Mouse (Mus musculus) spleen, embryonic (tissue): ENCODE measurements around the gene 6030452D12Rik.

ENCODE experiments used
- CTCF ChIA-PET: fragments of 350-600 bp; sonication (Branson Sonifier 250); formaldehyde crosslinking; loops from one replicate; lab custom pipeline; 2022; lab: Charles Lee

The 6030452D12Rik gene

GRCm38 (mm10) chr8:106516581-106516980 is 16.3 kb downstream of the 6030452D12Rik start:
- CTCF ChIA-PET: no interaction called here

GRCm38 (mm10) chr8:106518763-106519162 is 18.4 kb downstream of the 6030452D12Rik start:
- CTCF ChIA-PET: no interaction called here

GRCm38 (mm10) chr8:106520578-106520977 is 20.3 kb downstream of the 6030452D12Rik start:
- CTCF ChIA-PET: no interaction called here

- CTCF ChIA-PET: no interaction called here
These were observed 21.5 kb downstream of the 6030452D12Rik start for GRCm38 (mm10) chr8:106521845-106522244.

GRCm38 (mm10) chr8:106526725-106527124 is 26.4 kb downstream of the 6030452D12Rik start:
- CTCF ChIA-PET: no interaction called here

- CTCF ChIA-PET: no interaction called here
These were observed 27.1 kb downstream of the 6030452D12Rik start for GRCm38 (mm10) chr8:106527241-106528036.

GRCm38 (mm10) chr8:106528596-106529249 is 28.4 kb downstream of the 6030452D12Rik start:
- CTCF ChIA-PET: interaction anchor here (0.7 kb wide), 1 partner anchor 244 kb away, joined by 9 read pairs; no protein-coding TSS in a partner anchor

- CTCF ChIA-PET: no interaction called here
These were observed 29.7 kb downstream of the 6030452D12Rik start for GRCm38 (mm10) chr8:106529885-106530482.

- CTCF ChIA-PET: no interaction called here
These were observed 30.2 kb downstream of the 6030452D12Rik start for GRCm38 (mm10) chr8:106530566-106530965.

- CTCF ChIA-PET: no interaction called here
These were observed 33.4 kb downstream of the 6030452D12Rik start for GRCm38 (mm10) chr8:106533709-106534108.

GRCm38 (mm10) chr8:106534449-106534848 is 34.1 kb downstream of the 6030452D12Rik start:
- CTCF ChIA-PET: interaction anchor here (0.5 kb wide), 1 partner anchor 11 kb away, joined by 3 read pairs; no protein-coding TSS in a partner anchor

- CTCF ChIA-PET: no interaction called here
These were observed 35.1 kb downstream of the 6030452D12Rik start for GRCm38 (mm10) chr8:106535448-106535847.

GRCm38 (mm10) chr8:106539193-106539592 is 38.9 kb downstream of the 6030452D12Rik start:
- CTCF ChIA-PET: interaction anchor here (0.7 kb wide), 1 partner anchor 108 kb away, joined by 3 read pairs; no protein-coding TSS in a partner anchor

GRCm38 (mm10) chr8:106541002-106541401 is 40.7 kb downstream of the 6030452D12Rik start:
- CTCF ChIA-PET: no interaction called here

GRCm38 (mm10) chr8:106543043-106543442 is 42.7 kb downstream of the 6030452D12Rik start:
- CTCF ChIA-PET: no interaction called here

GRCm38 (mm10) chr8:106545149-106545548 is 44.8 kb downstream of the 6030452D12Rik start:
- CTCF ChIA-PET: interaction anchor here (0.6 kb wide), 1 partner anchor 211 kb away, joined by 11 read pairs; no protein-coding TSS in a partner anchor

GRCm38 (mm10) chr8:106546746-106547145 is 46.4 kb downstream of the 6030452D12Rik start:
- CTCF ChIA-PET: interaction anchor here (0.5 to 0.6 kb wide), 2 partner anchors 26 to 40 kb away, joined by 3 to 4 read pairs; partner anchors contain the start of gene Gm10073

GRCm38 (mm10) chr8:106548366-106548936 is 48.1 kb downstream of the 6030452D12Rik start:
- CTCF ChIA-PET: no interaction called here

GRCm38 (mm10) chr8:106550906-106551305 is 50.6 kb downstream of the 6030452D12Rik start:
- CTCF ChIA-PET: no interaction called here

GRCm38 (mm10) chr8:106554011-106554410 is 53.7 kb downstream of the 6030452D12Rik start:
- CTCF ChIA-PET: no interaction called here

GRCm38 (mm10) chr8:106556068-106556645 is 55.8 kb downstream of the 6030452D12Rik start:
- CTCF ChIA-PET: no interaction called here
